Mouse (Mus musculus) R1 (cell line): ENCODE measurements around the gene Acsm2.
"Not testable (repeated sequence)": the region's sequence is repeated elsewhere in the genome, so short reads cannot be mapped to it uniquely, and the experiment has no call there.

ENCODE experiments used
- DNase-seq: peaks from one replicate; pipeline ENCODE4 v3.0.0-alpha.2; 2018; ENCODE audit warnings: low read depth, low spot score

Acsm2 gene

DNA sequence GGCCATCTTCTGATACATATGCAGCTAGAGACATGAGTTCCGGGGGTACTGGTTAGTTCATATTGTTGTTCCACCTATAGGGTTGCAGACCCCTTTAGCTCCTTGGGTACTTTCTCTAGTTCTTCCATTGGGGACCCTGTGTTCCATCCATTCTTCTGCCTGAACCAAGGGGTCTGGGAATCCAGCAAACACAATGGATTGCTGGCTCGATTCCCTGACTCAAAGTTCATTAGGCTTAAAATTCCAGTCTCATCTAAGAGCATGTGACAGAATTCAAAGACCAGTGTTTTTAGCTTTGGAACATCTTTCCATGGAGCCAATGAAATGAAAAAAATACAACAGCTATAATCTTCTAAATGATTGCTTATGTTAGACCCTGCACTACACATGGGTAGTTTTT, 8.3 kb downstream of the Acsm2 start:
- DNase-seq, result not testable (repeated sequence)

DNA sequence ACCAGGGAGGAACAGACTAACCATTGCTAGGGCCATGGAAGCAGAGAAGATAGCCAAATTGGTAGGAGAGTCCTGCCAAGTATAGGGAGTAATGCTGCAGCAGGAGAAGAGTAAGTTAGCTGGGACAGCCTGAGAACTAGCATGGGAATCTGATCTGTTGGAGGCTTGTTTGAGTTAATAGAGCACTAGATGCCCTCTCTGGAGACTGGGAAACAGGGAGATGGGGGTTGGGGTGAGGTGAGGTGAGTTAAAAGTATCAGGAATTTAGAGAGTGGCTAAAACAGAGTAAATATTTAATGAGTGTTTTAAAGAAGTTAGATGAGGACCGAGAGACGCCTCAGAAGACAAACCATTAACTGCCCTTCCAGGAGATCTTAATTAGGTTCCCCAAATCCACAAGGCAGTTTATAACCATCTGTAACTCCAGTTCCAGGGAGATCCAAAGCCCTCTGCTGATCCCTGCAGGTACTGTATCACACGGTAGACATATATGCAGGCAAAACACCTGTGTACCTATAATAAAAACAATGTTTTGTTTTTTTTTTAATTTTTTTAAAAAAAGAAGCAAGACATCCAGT, 40.5 kb downstream of the Acsm2 start:
- no peak for DNase-seq

DNA sequence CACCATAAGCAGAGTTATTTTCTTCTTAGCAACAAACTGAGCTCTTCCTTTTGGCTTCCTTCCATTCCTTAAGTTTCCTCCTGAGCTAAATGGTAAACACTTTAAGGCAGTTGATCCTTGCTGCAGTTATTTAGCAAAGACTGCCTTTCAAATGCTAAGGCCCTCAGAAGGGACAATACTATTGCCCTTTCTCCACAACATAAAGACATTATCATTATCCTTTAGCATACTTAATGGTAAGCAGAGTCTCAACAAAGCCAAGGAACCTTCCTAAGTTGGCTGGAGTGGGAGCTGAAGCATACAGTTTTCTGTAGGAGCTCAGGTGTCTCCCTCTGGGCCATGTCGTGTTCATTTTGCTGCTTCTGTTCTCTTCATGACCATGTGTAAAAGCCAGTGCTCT, 41.2 kb downstream of the Acsm2 start:
- DNase-seq, result peak; percentile 54

DNA sequence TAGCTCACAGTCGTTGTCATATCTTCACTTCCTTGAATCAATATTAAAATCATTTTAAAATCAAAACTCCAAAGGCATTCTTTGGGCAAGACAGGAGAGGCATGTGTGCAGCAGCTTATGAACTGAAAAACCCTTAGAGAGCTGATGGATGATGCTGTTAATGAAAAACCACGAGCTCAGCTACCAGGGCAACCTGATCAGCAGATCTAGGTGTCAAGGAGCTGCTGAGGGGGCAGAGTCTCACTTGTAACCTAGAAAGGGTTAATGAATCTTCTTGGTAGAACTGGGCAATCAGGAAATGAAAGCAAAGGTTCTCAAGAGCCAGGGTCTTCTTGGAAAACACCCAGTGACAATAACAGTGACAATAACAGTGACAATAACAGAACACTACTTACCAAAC, 42.4 kb downstream of the Acsm2 start:
- no peak for DNase-seq

DNA sequence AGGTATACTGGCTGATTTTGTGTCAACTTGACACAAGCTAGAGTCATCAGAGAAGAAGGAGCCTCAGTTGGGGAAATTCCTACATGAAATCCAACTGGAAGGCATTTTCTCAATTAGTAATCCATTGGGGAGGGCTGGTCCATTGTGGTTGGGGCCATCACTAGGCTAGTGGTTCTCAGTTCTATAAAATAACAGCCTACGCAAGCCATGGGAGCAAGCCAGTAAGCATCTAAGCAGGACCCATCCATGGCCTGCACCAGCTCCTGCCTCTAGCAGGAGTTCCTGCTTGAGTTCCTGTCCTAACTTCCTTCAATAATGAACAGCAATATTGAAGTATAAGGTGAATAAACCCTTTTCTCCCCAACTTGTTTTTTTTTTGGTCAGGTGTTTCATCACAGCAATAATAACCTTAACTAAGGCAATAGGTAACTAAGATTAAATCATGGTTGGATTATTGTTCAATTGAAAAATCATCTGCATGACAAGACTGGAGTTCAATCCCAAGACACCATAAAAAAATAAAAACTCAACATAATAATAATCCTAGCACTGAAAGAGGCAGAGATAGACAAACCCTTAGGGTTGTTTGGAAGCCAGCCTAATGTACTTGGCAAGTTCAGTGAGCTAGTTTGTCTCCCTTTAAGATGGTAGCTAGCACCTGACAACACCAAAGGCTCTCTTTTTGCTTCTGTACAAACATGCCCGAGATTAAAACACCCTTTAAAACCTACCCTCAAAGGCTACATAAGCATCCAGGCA, 47.2 kb downstream of the Acsm2 start:
- no peak for DNase-seq

DNA sequence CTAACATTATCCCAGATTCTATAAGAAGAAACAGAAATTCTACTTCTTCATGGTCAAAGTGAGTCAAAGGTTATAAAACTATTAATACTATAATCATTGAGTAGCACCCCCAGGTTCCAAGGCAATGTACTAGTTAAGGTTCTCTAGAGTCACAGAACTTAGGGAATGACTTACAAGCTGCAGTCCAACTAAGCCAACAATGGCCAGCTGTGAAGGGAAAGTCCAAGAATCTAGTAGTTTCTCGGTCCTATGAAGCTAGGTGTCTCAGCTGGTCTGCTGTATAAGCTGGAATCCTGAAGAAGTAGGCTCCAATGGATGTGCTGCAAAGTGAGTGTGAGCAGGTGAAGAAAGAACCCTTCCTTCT, 47.8 kb downstream of the Acsm2 start:
- DNase-seq, result no peak

DNA sequence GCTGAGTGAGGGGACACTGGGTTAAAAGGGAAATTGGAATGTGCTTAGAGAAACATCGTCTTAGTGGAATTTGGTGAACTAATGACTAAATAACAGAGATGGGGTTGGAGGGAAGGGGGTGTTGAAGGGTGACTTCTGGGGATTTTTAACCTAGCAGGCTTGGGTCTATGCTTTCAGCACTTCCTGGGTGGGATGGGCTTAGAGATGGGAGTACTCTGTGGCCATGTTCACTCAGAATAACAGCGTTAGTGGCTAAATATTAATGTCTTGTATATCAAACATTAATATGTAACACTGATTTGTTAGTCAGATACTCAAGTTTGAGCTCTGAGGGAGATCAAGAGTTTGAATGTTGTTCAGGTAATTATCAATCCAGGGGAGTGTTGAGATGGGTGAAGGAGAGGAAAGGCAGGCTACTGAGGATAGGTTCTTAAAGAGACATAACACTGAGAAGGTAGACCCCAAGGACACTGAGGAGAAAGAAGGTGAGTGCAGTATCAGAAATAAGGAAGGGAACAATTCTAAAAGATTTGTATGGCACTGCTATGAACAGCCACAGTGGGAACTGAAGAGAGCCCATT, 50.9 kb downstream of the Acsm2 start:
- no peak for DNase-seq

DNA sequence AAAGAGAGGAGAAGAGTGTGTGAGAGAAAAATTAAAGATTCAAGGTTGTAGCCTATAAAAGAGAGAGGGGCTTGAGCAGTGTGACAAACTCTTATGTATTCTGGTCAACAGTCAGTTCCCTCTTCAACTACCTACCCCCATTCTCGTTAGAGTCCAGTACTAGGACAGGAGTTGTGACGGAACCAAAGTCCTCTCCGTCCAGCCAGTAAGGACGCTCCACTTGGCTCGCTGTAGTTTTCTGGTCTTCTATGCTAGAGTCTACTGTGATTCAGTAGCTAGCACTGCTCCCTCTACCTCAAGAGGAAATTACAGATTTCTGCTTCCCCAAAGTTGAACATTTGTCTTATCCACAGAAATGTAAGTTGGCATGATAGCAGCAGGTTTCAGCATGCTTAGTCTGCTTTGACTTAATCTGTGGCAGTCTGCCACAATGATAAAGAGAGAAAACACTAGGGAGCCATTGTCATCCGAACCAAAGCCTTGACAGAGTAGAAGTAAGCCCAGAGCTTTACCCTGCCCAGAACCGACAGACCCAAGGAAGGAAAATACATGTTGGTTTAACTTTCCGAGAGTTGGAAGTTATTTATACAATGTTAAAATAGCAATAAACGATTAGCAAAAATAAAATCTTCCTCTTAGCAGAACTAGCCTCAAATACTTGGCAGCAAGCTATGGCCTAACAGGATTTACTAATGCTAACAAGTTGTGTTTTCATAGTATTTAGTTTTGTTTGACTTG, 52.0 kb downstream of the Acsm2 start:
- DNase-seq, result no peak

DNA sequence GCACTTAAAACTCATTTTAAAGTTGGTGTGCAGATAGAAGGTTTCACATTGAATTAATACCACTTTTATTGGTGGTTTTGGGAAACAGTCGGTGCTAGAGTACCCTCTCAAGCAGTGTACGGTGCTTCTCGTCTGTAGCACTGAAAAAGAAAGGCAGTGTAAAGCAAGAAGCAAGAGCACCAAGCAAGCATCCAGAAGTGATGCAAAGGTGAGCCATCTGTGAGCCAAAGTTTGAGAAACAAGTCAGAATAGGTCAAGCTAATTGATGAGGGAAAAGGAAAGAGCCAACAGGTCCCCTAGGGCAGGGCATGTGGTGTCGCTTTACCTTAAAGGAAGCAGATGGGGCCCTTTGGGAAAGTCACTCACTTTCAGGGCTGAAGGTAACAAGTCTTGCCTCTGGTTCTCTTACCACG, 52.5 kb downstream of the Acsm2 start, which contains the start of gene Acsm1:
Gene Acsm1, plus strand, starts transcription at position 363 of the 413 bp plus-strand sequence.
- no peak for DNase-seq

DNA sequence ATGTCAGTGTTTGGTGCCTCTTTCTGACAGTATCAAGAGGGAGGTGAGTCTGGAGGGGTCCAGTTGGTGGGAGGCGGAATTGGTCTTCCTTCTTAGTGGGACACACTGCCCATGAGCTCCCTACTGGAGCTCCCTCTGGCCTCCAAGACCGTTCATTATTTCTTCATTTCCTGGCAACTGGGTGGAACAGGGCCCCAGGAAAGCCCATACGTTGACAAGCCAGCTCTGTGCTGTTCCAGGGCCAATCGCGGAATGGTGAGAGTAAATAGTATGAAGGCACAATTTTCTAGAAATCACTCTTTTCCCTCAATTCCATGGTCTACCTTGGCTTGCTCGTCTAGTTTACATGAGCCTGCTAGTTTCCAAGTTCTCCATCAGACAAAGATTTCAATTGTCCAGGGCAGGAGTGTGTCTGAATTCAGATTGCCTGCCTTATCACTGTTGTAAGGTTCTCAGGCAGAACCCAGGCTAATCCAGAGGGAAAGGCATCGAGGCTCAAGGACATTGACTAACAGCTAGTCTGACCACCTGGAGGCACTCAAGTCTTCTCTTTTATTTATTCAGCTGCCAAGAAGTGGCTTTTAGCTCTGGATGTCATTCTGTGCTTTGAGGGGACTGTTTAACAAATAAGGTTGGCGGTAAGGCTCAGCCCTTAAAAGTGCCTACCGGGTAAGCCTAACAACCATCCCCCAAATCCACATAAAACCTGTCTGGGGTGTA, 53.8 kb downstream of the Acsm2 start:
- DNase-seq, result no peak

DNA sequence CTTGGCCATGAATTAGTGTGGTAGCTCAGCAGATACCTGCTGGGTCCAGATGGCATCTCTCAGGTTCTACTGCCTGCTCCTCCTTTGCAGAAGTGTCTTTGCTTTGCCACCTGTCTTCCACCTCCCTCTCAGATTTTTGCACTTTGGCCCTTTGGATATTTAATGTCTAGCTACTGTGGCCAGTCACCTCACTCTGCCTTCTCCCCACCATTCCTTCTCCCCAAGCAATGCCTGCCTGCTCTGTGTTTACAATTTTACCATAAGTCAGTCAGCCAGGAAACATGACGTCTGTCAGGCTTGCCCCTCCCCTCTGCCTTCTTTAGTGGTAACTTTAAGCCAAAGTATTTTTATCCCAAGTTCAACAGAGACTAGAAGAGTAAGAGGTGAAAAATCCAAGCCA, 62.4 kb downstream of the Acsm2 start:
- no peak for DNase-seq

DNA sequence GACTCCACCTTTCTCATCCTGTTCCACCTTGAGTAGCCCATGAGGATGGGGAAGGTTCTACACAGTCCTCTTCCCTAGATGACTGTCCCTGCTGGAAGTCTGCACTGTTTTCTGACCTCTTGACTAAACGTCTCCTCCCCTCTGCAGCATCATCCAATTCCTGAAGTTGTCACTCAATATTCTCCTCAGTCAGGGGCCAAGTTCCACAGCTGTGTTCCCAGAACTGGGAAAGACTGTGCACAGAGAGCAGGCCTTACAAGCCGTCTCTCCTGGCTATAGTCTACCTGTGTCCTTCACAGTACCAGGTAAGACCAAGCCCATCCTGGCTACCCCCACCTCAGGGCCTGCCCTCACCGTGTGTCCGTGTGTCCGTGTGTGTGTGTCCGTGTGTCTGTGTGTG, 63.5 kb downstream of the Acsm2 start:
- no peak for DNase-seq

DNA sequence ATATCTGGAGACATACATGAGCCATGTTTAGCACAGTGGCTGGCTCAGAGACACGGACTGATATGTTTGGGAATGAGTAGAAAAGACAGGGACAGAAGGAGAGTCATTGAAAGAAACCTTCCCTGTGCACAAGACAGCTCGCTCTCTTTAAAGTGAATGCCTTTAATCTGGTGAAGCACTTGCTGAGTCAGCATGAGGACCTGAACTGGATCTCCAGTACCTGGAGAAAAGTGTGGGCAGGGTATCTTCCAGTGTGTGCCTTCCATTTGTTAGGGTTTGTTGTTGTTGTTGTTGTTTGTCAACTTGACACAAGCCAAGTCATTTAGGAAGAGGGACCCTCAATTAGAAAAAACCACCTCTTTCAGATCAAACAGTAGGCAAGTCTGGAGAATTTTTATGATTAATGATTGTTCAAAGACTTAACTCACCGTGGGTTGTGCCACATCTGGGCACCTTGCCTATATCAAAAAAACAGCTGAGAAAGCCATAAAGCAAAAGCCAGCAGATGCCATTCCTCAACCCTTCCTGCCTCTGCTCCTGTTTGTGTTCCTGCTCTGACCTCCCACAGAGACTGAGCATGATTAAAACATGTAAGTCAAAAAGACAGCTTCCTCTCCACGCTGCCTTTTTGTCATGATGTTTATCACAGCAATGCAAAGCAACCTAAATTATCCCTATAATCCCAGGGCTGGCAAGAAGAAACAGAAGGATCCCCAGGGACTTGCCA, 64.2 kb downstream of the Acsm2 start:
- no peak for DNase-seq

DNA sequence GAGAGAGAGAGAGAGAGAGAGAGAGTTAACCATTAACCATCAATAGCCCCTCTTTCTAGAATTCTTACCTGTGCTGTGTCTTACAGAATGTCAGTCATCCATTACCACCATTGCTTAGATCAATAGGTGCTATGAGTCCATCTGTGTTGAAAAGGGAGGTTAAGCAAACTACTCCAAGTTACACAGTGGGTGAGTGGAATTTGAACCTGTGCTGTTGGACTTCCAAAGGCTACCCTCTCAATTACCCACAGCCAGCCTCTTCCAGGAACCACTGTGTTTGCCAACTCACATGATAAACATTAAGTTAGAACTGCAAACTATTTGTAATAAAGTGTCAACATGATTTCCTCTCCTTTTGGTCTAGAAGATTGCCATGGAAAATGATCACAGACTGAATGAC, 66.0 kb downstream of the Acsm2 start:
- DNase-seq, result no peak

DNA sequence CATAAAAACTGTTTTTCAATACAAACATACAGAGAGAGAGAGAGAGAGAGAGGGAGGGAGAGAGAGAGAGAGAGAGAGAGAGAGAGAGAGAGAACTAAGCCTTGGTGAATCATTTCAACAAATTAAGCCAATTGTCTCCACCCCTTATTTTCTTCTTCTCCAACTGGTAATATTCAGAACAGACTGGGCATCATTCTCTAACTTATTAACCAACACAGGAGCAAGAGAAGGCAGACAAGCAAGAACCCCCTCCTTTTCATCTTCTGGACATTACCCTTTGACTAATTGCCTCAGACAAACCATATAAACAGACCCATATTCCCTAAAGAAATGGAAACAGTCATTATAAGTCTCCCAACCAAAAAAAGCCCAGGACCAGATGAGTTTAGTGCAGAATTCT, 84.6 kb downstream of the Acsm2 start:
- no peak for DNase-seq

DNA sequence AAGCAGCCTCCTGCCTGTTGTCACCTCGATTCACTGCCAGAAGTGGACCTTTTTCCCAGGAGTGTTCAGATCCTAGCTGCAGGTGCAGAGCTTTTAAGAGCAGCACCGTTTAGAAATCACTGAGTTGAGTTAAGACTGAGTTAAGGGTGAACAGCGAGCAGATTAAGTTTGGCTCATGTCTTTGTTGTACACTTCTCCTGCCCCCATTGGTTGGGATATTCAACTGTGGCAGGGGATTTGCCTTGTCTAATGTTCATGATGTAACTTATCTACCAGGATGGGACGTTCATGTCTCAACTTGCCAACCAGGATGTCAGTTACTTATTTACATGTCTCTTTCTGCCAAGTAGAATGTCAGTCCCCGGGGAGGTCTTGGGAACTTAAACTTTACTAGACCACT, 88.2 kb downstream of the Acsm2 start:
- DNase-seq, result no peak
